Mouse (Mus musculus) adrenal gland, adult 18-20 months (tissue): ENCODE measurements around the gene Gm10840. TPM values are rescaled to one million over a fixed set of nuclear protein-coding genes. Genes with fewer than 3 reads are reported as not detected.
"Not testable (repeated sequence)": the region's sequence is repeated elsewhere in the genome, so short reads cannot be mapped to it uniquely, and the experiment has no call there.

Experiments used
- DNase-seq, 2 experiments: peaks; one replicate each; pipeline ENCODE4 v3.0.0; 2021 to 2022; ENCODE audit warnings: low spot score in 2 of 2
- total RNA-seq, 2 experiments: library from RNA; stranded (reverse); gene quantifications; 1 replicate in 1 of 2; 2 replicates in 1 of 2; pipeline ENCODE4 v1.2.3; 2021

Gm10840 gene
- total RNA-seq, 2 experiments from 2014 or later = not detected

- DNase-seq = no peak
These were observed 34.7 kb downstream of the Gm10840 start for GRCm38 (mm10) chr11:106195341-106195740.

- no peak for DNase-seq
These were observed 37.6 kb downstream of the Gm10840 start for GRCm38 (mm10) chr11:106198277-106198676.

- not testable (repeated sequence) for DNase-seq
These were observed 39.3 kb downstream of the Gm10840 start for GRCm38 (mm10) chr11:106199997-106200396.

GRCm38 (mm10) chr11:106200756-106201155 is 40.1 kb downstream of the Gm10840 start:
- DNase-seq = no peak

GRCm38 (mm10) chr11:106201337-106202122 is 40.9 kb downstream of the Gm10840 start:
- DNase-seq = no peak

- no peak for DNase-seq
These were observed 41.4 kb downstream of the Gm10840 start, which contains the start of gene Strada for GRCm38 (mm10) chr11:106202123-106202465. Gene Strada (minus strand): TSS chr11:106202168.

Other genes with a start within 250 kb of the Gm10840 start
- 100 to 1,000 TPM; 168 to 204 TPM for gene Cyb561, start 207.5 kb upstream of the Gm10840 start, total RNA-seq
- 10 to 100 TPM; 11.0 to 16.0 TPM for gene Ace, start 192.9 kb upstream of the Gm10840 start, total RNA-seq
- not detected for gene Ace3, start 166.2 kb upstream of the Gm10840 start, total RNA-seq
- under 1 TPM in 1 of 2 experiments, not detected in 1; 0.29 TPM for gene Kcnh6, start 152.7 kb upstream of the Gm10840 start, total RNA-seq
- gene Dcaf7, start 124.0 kb upstream of the Gm10840 start, total RNA-seq = 10 to 100 TPM; 44.5 to 47.6 TPM
- 10 to 100 TPM; 32.3 to 33.3 TPM for gene Taco1, start 94.8 kb upstream of the Gm10840 start, total RNA-seq
- 10 to 100 TPM; 34.3 to 37.3 TPM for gene Map3k3, start 76.2 kb upstream of the Gm10840 start, total RNA-seq
- gene Limd2, start within 50 bp of the Gm10840 start, total RNA-seq = 10 to 100 TPM in 1 of 2 experiments, 1 to 10 TPM in 1; 9.5 to 11.7 TPM
- 10 to 100 TPM; 11.6 to 13.1 TPM for gene Strada, start 41.3 kb downstream of the Gm10840 start, total RNA-seq
- 100 to 1,000 TPM; 106 to 118 TPM for gene Ccdc47, start 55.5 kb downstream of the Gm10840 start, total RNA-seq
- 10 to 100 TPM; 42.1 to 55.2 TPM for gene Ddx42, start 56.1 kb downstream of the Gm10840 start, total RNA-seq
- gene Ftsj3, start 95.2 kb downstream of the Gm10840 start, total RNA-seq = 10 to 100 TPM; 53.6 to 55.8 TPM
- 100 to 1,000 TPM; 157 to 159 TPM for gene Psmc5, start 95.3 kb downstream of the Gm10840 start, total RNA-seq
- gene Smarcd2, start 112.1 kb downstream of the Gm10840 start, total RNA-seq = 10 to 100 TPM; 47.4 to 63.7 TPM
- under 1 TPM; 0.10 to 0.13 TPM for gene Tcam1, start 115.8 kb downstream of the Gm10840 start, total RNA-seq
- gene Gh, start 141.0 kb downstream of the Gm10840 start, total RNA-seq = not detected
- gene Cd79b, start 153.9 kb downstream of the Gm10840 start, total RNA-seq = under 1 TPM; 0.86 to 0.93 TPM
- under 1 TPM; 0.20 to 0.99 TPM for gene Scn4a, start 192.4 kb downstream of the Gm10840 start, total RNA-seq
- not detected for gene Prr29, start 204.6 kb downstream of the Gm10840 start, total RNA-seq
- 10 to 100 TPM; 12.5 to 15.0 TPM for gene Icam2, start 227.2 kb downstream of the Gm10840 start, total RNA-seq